Mouse (Mus musculus): Measurements from ENCODE around the gene Ccdc90b.

- peak in 2 of 3 experiments; percentile 32 to 47; a peak in 5 of 6 replicates for TF ChIP-seq CTCF (IDR thresholded peaks at IDR 0.05 in 2 of 3, conservative IDR thresholded peaks at IDR 0.05 in 1 of 3; ENCODE audit: control insufficient read depth in 1 of 3, insufficient read depth in 1 of 3, low read depth in 2 of 3, low read length in 3 of 3, poor library complexity in 1 of 3, severe bottlenecking in 1 of 3)
- no peak for TF ChIP-seq EP300 (IDR thresholded peaks at IDR 0.05; ENCODE audit: low read depth in 1 of 2, low read length in 2 of 2)
- no peak for TF ChIP-seq MAX (IDR thresholded peaks at IDR 0.05; ENCODE audit: low read length)
- no peak for TF ChIP-seq KAT2A (conservative IDR thresholded peaks at IDR 0.05; ENCODE audit: low read depth, low read length)
- no peak for TF ChIP-seq MAFK (IDR thresholded peaks at IDR 0.05; ENCODE audit: borderline replicate concordance, low read depth, low read length)
- TF ChIP-seq POLR2AphosphoS5 (IDR thresholded peaks at IDR 0.05; ENCODE audit: borderline replicate concordance, low read depth, low read length): no peak
- TF ChIP-seq SIN3A (IDR thresholded peaks at IDR 0.05; ENCODE audit: low read length): no peak
- TF ChIP-seq TCF12 (IDR thresholded peaks at IDR 0.05; ENCODE audit: low read depth, low read length): no peak
Measured at GRCm38 (mm10) chr7:92624488-92624887, 63.5 kb downstream of the Ccdc90b start.

Measured in MEL (cell line).